Mouse (Mus musculus) spleen, adult 2 months (tissue): ENCODE measurements around the gene Slc46a3. TPM values are rescaled to one million over a fixed set of nuclear protein-coding genes. Genes with fewer than 3 reads are reported as not detected.

Experiments used
- DNase-seq, 2 experiments: peaks; one replicate each; pipeline versions ENCODE4 v3.0.0 to v3.0.0-alpha.2; 2012 to 2021; ENCODE audit warnings: low spot score in 2 of 2, low read depth in 1 of 2
- H3K27ac ChIP-seq: fragments of 200-500 bp; 2 replicates; pipeline ENCODE4 v1.5.1; 2012; ENCODE audit warnings: low read length, inconsistent platforms; ENCODE audit not compliant: insufficient read depth
- H3K27me3 ChIP-seq: fragments of 200-500 bp; 2 replicates; pipeline ENCODE4 v1.6.1; 2012; ENCODE audit warnings: mild to moderate bottlenecking, moderate library complexity, low read length, inconsistent platforms; ENCODE audit not compliant: control insufficient read depth, insufficient read depth
- H3K36me3 ChIP-seq: fragments of 200-500 bp; 2 replicates; pipeline ENCODE4 v1.6.1; 2012; ENCODE audit warnings: mild to moderate bottlenecking, low read length, inconsistent platforms; ENCODE audit not compliant: control insufficient read depth, insufficient read depth
- H3K4me1 ChIP-seq: fragments of 200-500 bp; 2 replicates; pipeline ENCODE4 v1.6.1; 2011; ENCODE audit warnings: inconsistent platforms; ENCODE audit not compliant: control insufficient read depth, insufficient read depth, insufficient read length
- H3K4me3 ChIP-seq: fragments of 200-500 bp; 2 replicates; pipeline ENCODE4 v1.5.1; 2011; ENCODE audit warnings: mild to moderate bottlenecking, inconsistent platforms; ENCODE audit not compliant: insufficient read depth, insufficient read length; ENCODE audit errors: extremely low read depth
- CTCF ChIP-seq: fragments of 200-500 bp; IDR thresholded peaks from 2 replicates; pipeline ENCODE4 v1.5.1; 2011; ENCODE audit warnings: mild to moderate bottlenecking, inconsistent platforms; ENCODE audit not compliant: insufficient read depth, insufficient read length, insufficient replicate concordance; ENCODE audit errors: extremely low read depth
- POLR2A ChIP-seq: fragments of 200-500 bp; IDR thresholded peaks from 2 replicates; pipeline ENCODE4 v1.6.1; 2011; ENCODE audit warnings: low read depth, low read length, inconsistent platforms
- WGBS: fragments of 180-500 bp; shearing (Covaris S2); methylation state at CpG from one replicate; pipeline ENCODE4 v1.1.7; 2018; 5-methylcytosine and 5-hydroxymethylcytosine counted together
- polyA plus RNA-seq: library from polyadenylated mRNA; depleted of rRNA; stranded (reverse); fragments of >200 nt; gene quantifications from 2 replicates; pipeline ENCODE4 v1.2.3, GENCODE M21; 2012

Gene Slc46a3
- polyA plus RNA-seq, 1 experiment, result 98.0 TPM

- no peak overlapping the region for H3K27ac ChIP-seq
Measured at GRCm38 (mm10) chr5:147918044-147918846, 23.6 kb upstream of the Slc46a3 start.

GRCm38 (mm10) chr5:147916171-147916570, 21.6 kb upstream of the Slc46a3 start:
- no peaks in the 10 kb centered on the region for H3K36me3 ChIP-seq
- 87% methylated on average over 9 of the region's 9 CpGs for WGBS
- no peak overlapping the region for H3K27ac ChIP-seq
- no peaks in the 10 kb centered on the region for H3K27me3 ChIP-seq
- H3K4me1 ChIP-seq, result no peaks in the 10 kb centered on the region
- TF ChIP-seq CTCF, result no peak
- DNase-seq, result no peak
- no peak overlapping the region for H3K4me3 ChIP-seq

More at GRCm38 (mm10) chr5:147918044-147918846, 23.6 kb upstream of the Slc46a3 start:
- H3K4me1 ChIP-seq, result no peaks in the 10 kb centered on the region
- no peak overlapping the region for H3K4me3 ChIP-seq
- H3K27me3 ChIP-seq, result no peaks in the 10 kb centered on the region
- WGBS, result 10% methylated on average over 17 of the region's 17 CpGs
- no peaks in the 10 kb centered on the region for H3K36me3 ChIP-seq
- no peak for DNase-seq
- no peak for TF ChIP-seq POLR2A
- TF ChIP-seq CTCF, result no peak

- no peaks in the 10 kb centered on the region for H3K36me3 ChIP-seq
- no peak overlapping the region for H3K27ac ChIP-seq
- H3K27me3 ChIP-seq, result no peaks in the 10 kb centered on the region
- no peak overlapping the region for H3K4me3 ChIP-seq
- DNase-seq, result no peak
- 50% methylated on average over 6 of the region's 6 CpGs for WGBS
- H3K4me1 ChIP-seq, result no peaks in the 10 kb centered on the region
- TF ChIP-seq CTCF, result no peak
- no peak for TF ChIP-seq POLR2A
Measured at GRCm38 (mm10) chr5:147915038-147915566, 20.5 kb upstream of the Slc46a3 start.

DNA sequence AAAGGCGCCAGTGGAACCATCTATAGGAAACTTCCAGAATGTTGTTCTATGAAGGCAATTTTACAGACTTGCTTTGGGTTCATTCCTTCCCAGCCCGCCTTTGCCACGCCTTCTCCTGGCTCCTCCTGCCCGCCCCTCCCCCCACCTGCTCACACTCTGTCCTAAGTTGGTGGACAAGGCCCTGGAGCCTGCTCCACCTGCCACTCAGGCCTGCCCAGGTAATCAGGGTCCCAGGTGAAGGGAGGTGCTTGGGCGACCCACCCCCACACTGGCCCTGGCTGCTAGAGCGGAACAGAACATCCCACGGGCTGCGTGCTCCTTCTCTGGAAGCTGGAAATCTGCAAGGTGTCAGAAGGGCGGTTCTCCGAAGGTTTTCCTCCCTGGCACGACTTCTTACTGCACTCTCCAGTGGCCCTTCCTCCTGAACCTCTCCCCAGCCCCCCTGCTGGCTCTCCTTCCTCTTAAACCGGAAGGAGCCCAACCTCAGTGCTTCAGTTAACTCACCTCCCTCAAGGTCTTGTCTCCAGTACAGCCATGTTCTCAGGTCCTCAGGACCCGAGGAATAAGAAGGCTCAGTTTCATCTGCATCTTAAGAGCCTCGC, 18.7 kb upstream of the Slc46a3 start:
- no peak overlapping the region for H3K27ac ChIP-seq
- 51% methylated on average over 14 of the region's 14 CpGs for WGBS

DNA sequence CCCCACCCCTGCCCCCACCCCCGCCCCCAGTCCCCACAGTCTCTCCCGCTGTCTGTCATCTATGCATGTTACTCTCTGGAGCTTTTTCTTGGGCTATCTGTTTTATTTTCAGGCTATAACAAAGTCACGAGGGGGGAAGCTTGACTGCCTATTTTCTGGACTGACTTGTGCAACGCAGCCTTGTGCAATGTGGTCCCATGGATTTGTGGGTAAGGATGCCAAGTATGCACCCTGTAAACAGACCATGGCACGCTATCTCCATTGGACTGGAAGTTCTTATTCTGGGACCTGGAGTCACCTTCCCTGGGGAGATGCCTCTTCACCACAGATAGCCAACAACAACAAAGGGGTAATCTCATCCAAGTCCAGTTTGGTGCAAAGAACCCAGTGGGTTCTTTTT, 17.1 kb upstream of the Slc46a3 start:
- no peak overlapping the region for H3K4me3 ChIP-seq
- no peak for DNase-seq
- H3K27ac ChIP-seq, result no peak overlapping the region
- 85% methylated on average over 5 of the region's 5 CpGs for WGBS
- no peaks in the 10 kb centered on the region for H3K36me3 ChIP-seq
- no peaks in the 10 kb centered on the region for H3K27me3 ChIP-seq
- no peaks in the 10 kb centered on the region for H3K4me1 ChIP-seq
- TF ChIP-seq CTCF (no peak), POLR2A (no peak)

More for the DNA sequence above, 18.7 kb upstream of the Slc46a3 start:
- Histone ChIP-seq H3K27me3 (no peaks in the 10 kb centered on the region), H3K36me3 (no peaks in the 10 kb centered on the region), H3K4me3 (no peak overlapping the region), H3K4me1 (no peaks in the 10 kb centered on the region)
- TF ChIP-seq POLR2A, result no peak
- TF ChIP-seq CTCF, result no peak
- DNase-seq, result no peak

- 77% methylated on average over 12 of the region's 12 CpGs for WGBS
- Histone ChIP-seq H3K4me1 (no peaks in the 10 kb centered on the region), H3K4me3 (no peak overlapping the region), H3K27ac (no peak overlapping the region), H3K27me3 (no peaks in the 10 kb centered on the region), H3K36me3 (no peaks in the 10 kb centered on the region)
- TF ChIP-seq CTCF (no peak), POLR2A (no peak)
- DNase-seq, result no peak
Measured at GRCm38 (mm10) chr5:147910807-147911509, 16.3 kb upstream of the Slc46a3 start.
